Mouse (Mus musculus): ENCODE results near the gene Cd79b.

Cd79b gene

DNA sequence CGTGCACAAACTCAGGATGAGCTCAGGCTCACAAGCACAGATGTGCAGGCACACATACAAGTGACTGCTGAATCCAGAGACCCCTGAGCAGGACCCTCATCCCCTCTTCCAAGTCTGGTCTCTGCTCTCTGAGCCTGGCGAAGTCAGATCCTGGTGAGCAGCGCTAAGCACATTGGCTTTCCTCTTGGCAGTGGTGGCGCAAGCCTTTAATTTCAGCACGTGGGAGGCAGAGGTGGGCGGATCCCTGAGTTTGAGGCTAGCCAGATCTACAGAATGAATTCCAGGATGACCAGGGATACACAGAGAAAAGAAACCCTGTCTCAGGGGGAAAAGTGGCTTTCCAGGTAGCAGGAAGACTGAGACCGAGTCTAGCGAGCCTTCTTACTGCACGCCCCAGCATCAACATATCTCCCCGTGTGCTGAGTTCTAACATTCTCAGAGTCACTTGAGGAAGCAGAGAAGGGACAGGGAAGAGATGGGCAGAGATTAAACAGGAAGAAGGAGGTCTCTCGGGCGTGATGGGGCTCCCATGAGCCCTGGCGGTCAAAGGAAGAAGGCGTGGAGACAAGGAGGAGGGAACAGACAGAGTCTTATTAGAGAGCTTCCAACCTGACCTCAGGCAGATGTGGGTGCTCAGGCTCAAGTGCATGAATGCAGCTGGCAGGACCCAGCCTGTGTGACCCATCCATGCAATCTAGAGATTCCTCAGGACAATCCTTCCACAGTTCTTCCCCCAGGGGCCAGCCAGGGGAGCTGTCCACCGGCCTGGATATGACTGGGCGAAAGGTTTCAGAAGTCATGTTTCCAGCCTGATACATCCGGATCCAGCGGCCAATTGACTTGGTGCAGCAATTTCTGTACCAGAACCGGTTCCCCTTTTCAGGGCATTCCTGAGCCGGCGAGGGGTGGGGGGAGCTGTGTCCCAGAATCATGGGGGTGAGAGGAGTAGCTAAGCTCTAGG is 4.1 kb upstream of the Cd79b start:
- no peak for DNase-seq (ENCODE audit: low read depth, low spot score)

- DNase-seq (ENCODE audit: low read depth, low spot score): no peak
These were observed 3.2 kb upstream of the Cd79b start for GRCm38 (mm10) chr11:106317801-106318200.

DNA sequence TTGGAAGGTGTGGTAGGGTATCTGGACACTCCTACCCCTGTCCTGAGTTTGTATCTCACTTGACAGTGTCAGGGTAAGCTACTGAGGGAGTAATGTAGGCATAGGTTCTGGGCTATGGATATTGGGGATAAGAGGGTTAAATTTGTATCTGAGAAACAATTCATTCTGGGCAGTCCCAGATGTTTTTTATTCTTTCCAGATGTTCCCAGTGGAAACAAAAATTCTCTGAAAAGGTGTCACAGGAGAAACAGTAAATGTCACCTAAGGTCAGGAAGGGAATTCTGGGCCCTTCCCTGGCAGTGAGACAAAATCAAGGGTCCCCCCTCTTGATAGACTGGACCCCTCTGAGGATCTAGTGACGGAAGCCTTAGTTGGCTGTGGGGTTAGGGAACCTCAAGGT is 1.9 kb upstream of the Cd79b start:
- no peak for DNase-seq (ENCODE audit: low read depth, low spot score)

DNA sequence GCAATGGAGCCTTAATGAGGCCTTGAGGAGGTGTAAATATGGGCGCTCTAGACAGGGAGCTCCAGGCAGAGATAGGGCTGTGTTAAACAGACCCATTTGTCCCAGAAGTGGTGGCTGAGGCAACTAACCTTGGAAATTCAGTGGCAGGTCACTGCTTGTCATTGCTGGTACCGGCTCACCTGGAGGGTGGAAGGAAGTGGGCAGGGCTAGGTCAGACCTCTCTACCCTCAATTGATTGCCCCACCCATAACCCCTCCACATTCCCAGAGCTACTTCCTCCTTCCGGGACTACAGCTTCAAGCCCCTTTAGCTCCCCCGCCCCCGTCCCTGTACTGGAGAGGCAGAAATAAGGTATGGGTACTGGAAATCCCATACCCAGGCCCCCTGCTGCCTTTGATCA is 1.0 kb downstream of the Cd79b start:
- DNase-seq (ENCODE audit: low read depth, low spot score): peak; percentile 77

- DNase-seq (ENCODE audit: low read depth, low spot score): peak; percentile 95
These were observed 4.4 kb downstream of the Cd79b start for GRCm38 (mm10) chr11:106310123-106310522.

DNA sequence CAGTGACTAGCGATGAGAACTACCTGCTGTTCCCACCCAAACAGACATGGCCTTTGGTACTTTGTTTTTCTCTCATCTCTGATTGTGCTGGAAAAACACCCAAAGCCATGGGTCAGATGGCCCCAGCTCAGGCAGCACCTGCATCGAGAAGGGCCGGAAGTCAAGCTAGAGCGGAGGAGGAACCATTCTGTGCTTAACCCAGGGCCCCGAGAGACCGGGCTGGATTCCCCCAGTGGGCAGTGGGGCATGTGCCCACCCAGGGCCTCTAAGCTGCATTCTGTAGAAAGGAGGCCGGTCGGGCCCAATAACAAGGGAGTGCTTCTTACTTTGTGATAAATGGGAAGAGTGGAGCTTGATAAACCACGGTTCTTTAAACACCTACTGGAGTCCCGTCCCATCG is 6.4 kb downstream of the Cd79b start:
- DNase-seq (ENCODE audit: low read depth, low spot score): peak; percentile 95

DNA sequence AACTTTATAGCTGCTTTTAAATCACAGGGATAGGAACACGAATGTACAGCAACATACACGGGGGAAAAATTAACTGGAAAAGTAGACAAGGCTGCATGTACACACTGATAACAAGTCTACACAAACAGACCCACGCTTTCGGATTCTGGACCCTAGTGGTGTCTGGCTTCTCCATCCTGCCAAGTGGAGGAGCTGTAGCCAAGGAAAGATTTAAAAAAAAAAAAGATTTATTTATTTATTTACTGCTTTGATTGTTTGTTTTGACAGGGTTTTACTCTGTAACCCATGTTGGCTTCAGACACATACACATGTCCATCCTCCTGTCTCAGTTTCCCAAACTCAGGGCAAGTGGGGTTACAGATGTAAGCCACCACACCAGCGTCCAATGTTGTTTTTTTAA is 7.1 kb downstream of the Cd79b start:
- peak; percentile 65 for DNase-seq (ENCODE audit: low read depth, low spot score)

- DNase-seq (ENCODE audit: low read depth, low spot score): peak; percentile 65
These were observed 7.8 kb downstream of the Cd79b start for GRCm38 (mm10) chr11:106306758-106307157.

DNA sequence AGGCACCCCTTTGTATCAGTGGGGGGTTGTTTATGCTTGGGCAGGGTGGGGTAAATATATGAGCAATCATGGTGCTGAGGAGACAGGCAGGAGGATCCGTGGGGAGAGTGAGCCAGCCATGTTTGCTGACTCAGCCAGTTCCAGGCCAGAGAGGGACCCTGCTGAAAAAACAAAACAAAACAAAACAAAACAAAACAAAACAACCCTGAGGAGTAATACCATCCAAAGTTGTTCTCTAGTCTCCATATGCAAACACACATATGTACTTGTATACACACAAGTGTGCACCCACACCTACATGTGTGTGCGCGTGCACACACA is 8.5 kb downstream of the Cd79b start:
- no peak for DNase-seq (ENCODE audit: low read depth, low spot score)

DNA sequence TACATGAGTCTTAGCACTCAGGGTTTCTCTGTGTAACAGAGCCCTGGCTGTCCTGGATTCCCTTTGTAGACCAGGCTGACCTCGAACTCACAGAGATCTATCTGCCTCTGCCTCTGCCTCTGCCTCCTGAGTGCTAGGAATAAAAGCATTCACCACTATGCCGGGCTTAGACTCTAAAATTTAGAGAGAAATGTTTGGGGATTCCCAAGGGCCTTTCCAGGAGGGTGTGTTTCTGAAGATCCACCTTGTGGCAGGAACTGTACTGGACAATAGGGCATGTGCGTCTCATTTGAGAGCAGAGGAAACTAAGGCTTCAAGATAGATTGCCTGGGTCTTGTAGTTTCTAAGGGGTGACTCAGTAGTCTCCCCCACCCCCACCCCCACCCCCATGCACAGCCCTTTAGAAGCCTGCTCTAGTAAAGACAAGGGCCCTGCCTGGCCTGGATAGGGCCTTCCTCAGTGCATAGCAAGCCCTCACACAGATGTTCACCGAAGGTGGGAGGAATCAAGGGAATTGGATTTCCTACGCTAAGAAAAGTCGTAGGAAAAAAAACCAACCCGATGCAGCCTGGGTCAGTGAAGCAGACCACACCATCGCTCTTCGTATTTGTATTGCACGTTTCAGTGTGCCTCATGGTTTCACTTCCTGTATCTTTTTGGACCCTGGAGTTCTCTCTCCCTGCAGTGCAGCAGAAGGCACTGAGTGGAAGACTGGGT is 9.1 kb downstream of the Cd79b start:
- DNase-seq (ENCODE audit: low read depth, low spot score): peak; percentile 96

DNA sequence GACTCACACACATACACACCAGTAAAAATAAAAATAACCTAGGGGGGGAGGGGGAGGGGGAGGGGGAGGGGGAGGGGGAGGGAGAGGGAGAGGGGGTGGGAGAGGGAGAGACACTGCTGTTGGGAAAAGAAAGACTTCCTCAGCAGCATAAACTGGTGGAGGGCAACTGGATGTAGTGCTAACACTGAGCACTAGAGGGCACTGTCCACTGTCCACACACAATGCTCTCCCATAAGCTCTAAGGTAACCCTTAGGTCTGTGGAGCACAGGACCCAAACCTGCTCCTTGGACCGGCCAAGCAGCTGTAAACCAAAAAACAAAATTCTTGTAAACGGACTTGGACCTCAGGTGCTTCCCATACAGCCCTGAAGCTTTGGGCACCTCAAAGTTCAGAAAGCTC is 11.9 kb downstream of the Cd79b start:
- peak; percentile 88 for DNase-seq (ENCODE audit: low read depth, low spot score)

DNA sequence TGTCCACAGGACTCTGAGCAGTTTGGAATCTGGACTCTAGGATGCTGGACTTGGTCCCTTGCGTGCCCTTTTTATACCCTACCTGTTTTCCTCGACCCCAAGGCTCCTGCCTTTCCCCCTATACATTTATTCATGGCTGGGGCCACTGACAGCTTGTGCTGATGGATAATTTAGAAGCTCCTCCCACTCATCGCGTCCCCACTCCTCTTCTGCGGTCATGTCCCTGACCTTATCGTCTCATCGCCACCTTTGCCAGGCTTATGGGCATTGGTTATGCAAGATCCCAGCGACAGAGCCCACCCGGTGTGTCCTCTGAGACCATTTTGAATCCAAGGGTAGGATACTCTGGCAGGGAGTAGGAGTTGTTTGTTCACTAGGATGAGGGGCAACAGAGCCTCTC is 12.8 kb downstream of the Cd79b start, which contains the start of gene Gh:
Gene Gh (minus strand): TSS at position 101 of the 400 bp plus-strand sequence.
- no peak for DNase-seq (ENCODE audit: low read depth, low spot score)

- DNase-seq (ENCODE audit: low read depth, low spot score): no peak
These were observed 22.7 kb downstream of the Cd79b start for GRCm38 (mm10) chr11:106291861-106292260.

GRCm38 (mm10) chr11:106290376-106290775 is 24.2 kb downstream of the Cd79b start:
- no peak for DNase-seq (ENCODE audit: low read depth, low spot score)

- DNase-seq (ENCODE audit: low read depth, low spot score): peak; percentile 38
These were observed 25.2 kb downstream of the Cd79b start for GRCm38 (mm10) chr11:106289369-106289768.

DNA sequence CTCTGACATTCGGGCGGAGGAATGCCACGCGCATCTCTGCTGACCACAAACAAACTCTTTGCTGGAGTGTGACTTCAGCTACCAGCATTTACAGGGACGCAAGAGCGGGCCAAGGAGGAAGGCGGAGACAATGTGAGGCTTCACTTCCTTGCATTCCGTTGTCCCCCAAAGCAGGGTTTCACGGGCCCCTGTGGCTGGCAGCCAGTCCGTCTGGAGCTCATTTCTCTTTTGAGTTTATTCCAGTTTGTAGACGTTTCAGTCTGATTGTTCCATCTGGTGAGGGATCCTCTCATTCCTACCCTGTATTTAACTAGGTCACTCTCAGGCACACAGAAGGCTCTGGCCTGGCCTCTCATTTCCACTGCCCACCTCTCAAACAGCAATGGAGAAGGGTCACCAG is 27.6 kb downstream of the Cd79b start:
- no peak for DNase-seq (ENCODE audit: low read depth, low spot score)

- DNase-seq (ENCODE audit: low read depth, low spot score): no peak
These were observed 28.4 kb downstream of the Cd79b start for GRCm38 (mm10) chr11:106286206-106286605.

GRCm38 (mm10) chr11:106284126-106284525 is 30.4 kb downstream of the Cd79b start:
- DNase-seq (ENCODE audit: low read depth, low spot score): no peak

GRCm38 (mm10) chr11:106283371-106283770 is 31.2 kb downstream of the Cd79b start:
- no peak for DNase-seq (ENCODE audit: low read depth, low spot score)

GRCm38 (mm10) chr11:106282452-106282851 is 32.1 kb downstream of the Cd79b start:
- DNase-seq (ENCODE audit: low read depth, low spot score): no peak

- DNase-seq (ENCODE audit: low read depth, low spot score): peak; percentile 98
These were observed 38.1 kb downstream of the Cd79b start, which contains the start of gene Tcam1 for GRCm38 (mm10) chr11:106276454-106276853. Gene Tcam1, plus strand, starts transcription at chr11:106276672.

DNA sequence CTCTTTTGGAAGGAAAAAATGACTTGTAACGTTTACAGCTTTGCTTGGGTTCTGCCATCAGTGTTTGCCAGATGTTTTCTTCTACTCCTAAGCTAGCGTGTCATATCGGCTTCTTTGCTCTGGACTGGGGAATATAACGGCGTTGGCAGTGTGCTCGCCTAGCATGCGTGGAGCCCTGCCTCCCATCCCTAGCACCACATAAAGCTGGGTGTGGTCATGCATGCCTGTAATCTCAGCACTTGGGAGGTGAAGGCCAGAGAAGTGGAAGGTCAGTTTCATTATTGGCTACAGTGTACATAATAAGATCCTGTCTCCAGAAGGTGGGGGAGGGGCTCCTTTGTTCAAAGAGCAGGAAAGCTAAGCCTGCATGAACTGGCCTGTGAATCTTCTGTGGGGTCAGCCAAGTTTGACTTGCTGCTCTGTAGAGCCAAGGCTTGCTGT is 39.6 kb downstream of the Cd79b start:
- no peak for DNase-seq (ENCODE audit: low read depth, low spot score)

GRCm38 (mm10) chr11:106274374-106274773 is 40.2 kb downstream of the Cd79b start:
- no peak for DNase-seq (ENCODE audit: low read depth, low spot score)
